Mouse (Mus musculus): Measurements from ENCODE around the gene Gm3138.
"Not testable (repeated sequence)": the region's sequence is repeated elsewhere in the genome, so short reads cannot be mapped to it uniquely, and the experiment has no call there.

The Gm3138 gene

GRCm38 (mm10) chr14:4249331-4249730, at the start of gene Gm3138:
Gene Gm3138, plus strand, starts transcription at chr14:4249631.
- not testable (repeated sequence) for H3K4me1 ChIP-seq (replicated peaks; ENCODE audit: low read depth, low read length)

DNA sequence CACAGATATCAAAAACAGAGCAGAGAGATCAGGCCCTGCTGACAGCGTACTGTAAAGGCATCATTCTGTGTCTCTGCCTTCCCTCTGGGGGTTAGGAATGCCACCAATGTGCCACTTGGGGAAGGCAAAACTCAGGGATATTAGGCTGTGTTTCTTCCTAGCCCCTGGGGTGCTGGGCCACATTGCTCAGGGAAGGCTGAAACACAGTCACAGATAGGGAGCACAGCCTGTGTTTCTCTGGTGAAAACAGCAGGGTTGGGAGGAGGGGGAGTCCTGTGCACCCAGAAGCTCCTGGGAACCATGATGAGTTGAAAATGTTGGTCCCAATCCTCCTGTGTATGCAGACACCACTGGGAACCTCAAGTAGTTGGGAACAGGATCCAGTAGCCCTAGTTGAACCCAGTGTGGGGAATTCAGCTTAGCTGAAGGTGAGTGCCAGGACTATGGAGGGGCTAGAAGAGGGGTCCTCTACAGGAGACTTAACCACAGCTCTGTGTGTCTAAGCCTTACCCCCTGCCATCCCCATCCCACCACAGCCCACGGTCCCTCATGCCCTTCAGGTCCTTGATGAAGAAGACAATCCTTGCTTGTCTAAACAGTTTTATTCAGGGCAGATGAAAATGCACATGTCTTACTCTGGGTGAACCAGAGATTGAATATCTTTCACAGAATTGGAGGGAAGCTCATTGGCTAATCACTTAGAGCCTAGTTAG, 20.0 kb downstream of the Gm3138 start:
- not testable (repeated sequence) for H3K9me3 ChIP-seq (ENCODE audit: low read length); H3K4me3 ChIP-seq (replicated peaks; ENCODE audit: low read length); H3K4me1 ChIP-seq (replicated peaks; ENCODE audit: low read depth, low read length); H3K36me3 ChIP-seq (ENCODE audit: insufficient read depth, low read length); H3K27me3 ChIP-seq (ENCODE audit: insufficient read depth, low read length)

More at GRCm38 (mm10) chr14:4249331-4249730, at the start of gene Gm3138:
- H3K4me3 ChIP-seq (replicated peaks; ENCODE audit: low read length); H3K36me3 ChIP-seq (ENCODE audit: insufficient read depth, low read length); H3K9me3 ChIP-seq (ENCODE audit: low read length); H3K27me3 ChIP-seq (ENCODE audit: insufficient read depth, low read length): not testable (repeated sequence)

DNA sequence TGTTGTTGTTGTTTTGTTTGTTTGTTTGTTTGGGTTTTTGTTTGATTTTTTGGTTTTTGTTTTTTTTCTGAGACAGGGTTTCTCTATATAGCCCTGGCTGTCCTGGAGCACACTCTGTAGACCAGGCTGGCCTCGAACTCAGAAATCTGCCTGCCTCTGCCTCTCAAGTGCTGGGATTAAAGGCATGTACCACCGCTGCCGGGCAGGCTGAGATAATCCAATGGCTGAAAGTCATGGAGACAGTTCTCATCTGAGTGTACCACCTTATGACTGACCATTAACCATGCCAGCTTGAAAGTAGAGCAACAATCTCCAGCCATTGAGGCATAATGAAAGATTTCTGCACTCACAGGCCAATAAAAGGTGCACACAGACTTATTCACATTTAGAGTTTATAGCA, 30.4 kb downstream of the Gm3138 start:
- not testable (repeated sequence) for H3K4me3 ChIP-seq (replicated peaks; ENCODE audit: low read length); H3K9me3 ChIP-seq (ENCODE audit: low read length); H3K27me3 ChIP-seq (ENCODE audit: insufficient read depth, low read length); H3K36me3 ChIP-seq (ENCODE audit: insufficient read depth, low read length); H3K4me1 ChIP-seq (replicated peaks; ENCODE audit: low read depth, low read length)

Measured in E14TG2a.4 (cell line).